Mouse (Mus musculus) layer of hippocampus, adult 18-20 months (tissue): ENCODE data around the gene Olfr967. TPM values are rescaled to one million over a fixed set of nuclear protein-coding genes. Genes with fewer than 3 reads are reported as not detected.
A peak's percentile ranks its signal among the peaks of the same experiment; 100 is the strongest.
"Not testable (repeated sequence)": the region's sequence is repeated elsewhere in the genome, so short reads cannot be mapped to it uniquely, and the experiment has no call there.

Source experiments
- DNase-seq, 2 experiments: peaks; one replicate each; pipeline ENCODE4 v3.0.0; 2022; ENCODE audit warnings: low spot score in 2 of 2
- long read RNA-seq: library from polyadenylated mRNA; stranded (forward); transcript quantifications from one replicate; pipeline ENCODE4 v2.0.0, GENCODE M21; 2021
- total RNA-seq, 2 experiments: library from RNA; stranded (reverse); gene quantifications; 2 replicates each; pipeline ENCODE4 v1.2.3; 2021

Olfr967 gene
- not detected for total RNA-seq
- long read RNA-seq: 0 reads

DNA sequence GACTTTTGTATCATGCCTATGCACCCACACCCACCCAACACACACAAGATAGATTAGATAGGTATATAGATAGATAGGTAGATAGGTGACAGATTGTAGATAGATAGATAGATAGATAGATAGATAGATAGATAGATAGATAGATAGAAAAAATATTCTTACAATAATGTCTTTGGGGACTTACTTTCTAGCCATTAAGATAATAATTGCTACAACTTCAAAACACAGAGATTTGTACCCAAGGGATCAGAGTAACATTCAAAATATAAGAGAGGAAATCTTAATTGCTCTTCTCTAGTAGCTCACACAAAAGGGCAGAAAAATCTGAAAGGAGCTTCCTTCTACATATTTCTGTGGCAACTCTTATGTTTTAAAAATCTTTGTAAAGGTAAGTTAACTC, at the start of gene Olfr967:
Gene Olfr967, plus strand, starts transcription at position 301 of the 400 bp plus-strand sequence.
- no peak for DNase-seq

DNA sequence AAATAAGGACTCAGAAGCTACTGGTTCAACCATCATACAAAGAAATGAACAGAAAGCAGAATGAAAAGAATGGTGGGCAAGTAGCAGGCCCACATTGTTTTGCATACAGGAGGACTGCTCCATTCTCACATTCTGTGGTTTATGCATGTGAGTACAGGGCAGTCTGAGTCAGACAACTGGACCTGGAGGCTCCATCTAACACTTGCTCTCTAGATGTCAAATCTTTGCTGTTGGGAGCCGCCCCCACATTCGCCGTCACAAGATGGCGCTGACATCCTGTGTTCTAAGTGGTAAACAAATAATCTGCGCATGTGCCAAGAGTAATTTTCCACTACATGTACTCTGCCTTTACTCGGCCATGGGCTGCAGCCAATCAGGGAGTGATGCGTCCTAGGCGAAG, 44.9 kb upstream of the Olfr967 start:
- not testable (repeated sequence) for DNase-seq

DNA sequence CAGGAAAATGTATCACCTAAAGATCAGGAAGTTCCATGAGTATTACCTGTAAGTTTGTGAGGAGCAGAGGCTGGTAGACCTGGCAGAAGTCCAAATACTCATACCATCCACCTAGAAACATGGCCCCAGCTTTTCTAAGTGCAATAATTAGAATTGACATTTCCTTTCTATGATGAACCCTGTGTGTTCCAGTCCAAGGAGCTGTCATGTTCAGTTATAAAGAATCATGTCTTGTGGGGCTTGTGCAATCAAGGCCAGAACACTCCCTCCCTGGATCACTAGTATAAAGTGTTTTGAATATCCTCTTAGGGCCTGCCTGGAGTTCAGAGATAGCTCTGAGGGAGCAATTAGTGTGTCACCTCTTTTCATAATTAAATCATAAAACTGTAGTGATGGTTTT, 39.0 kb upstream of the Olfr967 start, which contains the start of gene Olfr149:
Gene Olfr149, minus strand, starts transcription at position 101 of the 400 bp plus-strand sequence.
- no peak for DNase-seq

DNA sequence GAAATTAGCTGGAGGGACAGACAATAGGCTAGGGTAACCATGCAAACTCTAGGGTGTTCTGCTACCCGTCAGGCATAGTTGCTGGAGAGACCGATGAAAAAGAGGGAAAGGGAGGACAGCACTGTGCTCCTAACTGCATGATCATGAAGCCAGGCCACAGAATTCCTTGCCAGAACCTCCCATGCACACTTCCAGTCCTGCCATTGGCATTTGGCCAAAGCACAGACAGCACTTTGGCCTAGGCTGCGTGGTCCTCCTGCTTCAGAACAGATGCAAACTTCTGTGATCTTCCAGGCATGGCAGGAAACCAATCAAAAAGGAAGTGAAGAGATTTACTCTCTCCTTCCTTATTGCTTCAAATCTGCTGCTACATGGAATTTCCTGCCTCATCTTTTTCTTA, 37.1 kb upstream of the Olfr967 start:
- DNase-seq: no peak

DNA sequence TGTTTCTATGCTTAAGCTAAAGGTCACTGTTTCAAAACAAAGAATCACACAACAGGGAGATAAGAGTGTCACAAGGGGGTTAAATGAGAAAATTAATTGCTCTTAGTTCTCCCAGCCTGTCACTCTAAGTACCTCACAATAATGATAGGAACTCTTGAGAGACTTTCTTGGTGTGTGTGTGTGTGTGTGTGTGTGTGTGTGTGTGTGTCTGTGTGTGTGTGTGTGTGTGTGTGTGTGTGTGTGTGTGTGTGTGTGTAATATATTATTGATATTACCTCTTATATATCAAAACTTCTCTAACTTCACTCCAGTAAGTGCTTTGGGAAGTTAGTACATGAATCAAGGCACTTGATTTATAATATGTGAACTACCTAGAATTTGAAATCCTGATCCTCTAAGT, 35.0 kb upstream of the Olfr967 start, which contains the start of gene Olfr965:
Gene Olfr965, plus strand, starts transcription at position 301 of the 400 bp plus-strand sequence.
- no peak for DNase-seq

DNA sequence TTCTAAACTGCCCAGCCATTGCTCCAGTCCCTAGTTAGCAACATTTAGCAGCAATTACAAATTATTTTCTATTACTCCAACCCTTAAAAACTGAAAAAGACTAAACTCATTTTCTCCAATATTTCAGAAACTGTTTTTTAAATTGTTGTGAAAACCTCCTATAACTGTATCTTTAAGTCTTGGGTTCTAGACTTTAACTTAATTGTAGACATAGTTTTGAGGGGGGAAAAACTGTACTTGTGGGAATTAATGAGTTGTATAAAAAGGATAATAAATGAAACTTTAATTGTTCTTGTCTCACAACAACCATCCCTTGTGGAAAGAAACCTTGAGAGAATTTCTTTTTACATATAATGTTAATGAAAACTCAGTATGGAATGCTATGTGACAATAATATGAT, 15.4 kb upstream of the Olfr967 start, which contains the start of gene Olfr150:
Gene Olfr150, plus strand, starts transcription at position 301 of the 400 bp plus-strand sequence.
- DNase-seq: no peak

DNA sequence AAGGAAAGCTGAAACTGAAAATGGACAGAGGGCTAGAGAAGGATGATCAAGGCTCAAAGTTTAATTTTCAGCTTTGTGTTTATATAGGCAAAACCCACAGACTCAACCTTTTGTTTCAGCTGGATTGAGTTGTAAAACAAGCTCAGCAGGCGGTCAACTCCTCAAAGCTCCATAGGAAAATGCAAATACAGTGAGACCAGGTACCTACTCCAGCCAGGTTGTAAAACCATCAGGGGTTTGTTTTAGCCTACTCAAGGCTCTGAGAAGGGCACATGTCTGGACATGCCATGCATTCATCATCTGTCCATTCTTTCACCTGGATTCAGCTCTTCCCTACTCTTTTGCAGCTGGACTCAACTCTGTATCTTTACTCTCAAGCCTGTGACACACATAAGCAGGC, 5.3 kb upstream of the Olfr967 start:
- DNase-seq: no peak

DNA sequence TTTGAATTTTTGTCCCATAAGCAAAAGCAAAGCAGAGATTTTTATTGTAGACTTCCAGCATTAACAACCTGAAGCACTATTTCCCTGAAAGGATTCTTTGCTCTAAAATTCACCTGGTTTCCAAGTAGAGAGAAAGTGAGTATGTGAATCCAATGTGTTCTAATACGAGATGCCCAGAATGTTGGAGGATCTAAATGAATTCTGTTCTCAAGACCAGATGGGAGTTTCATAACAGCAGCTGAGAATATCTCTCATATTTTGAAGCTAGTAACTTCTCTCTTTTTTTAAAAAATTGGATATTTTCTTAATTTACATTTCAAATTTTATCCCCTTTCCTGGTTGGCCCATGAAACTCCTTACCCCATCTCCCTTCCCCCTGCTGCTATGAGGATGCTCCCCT, 379 bp downstream of the Olfr967 start:
- DNase-seq: peak; percentile 1 to 60

DNA sequence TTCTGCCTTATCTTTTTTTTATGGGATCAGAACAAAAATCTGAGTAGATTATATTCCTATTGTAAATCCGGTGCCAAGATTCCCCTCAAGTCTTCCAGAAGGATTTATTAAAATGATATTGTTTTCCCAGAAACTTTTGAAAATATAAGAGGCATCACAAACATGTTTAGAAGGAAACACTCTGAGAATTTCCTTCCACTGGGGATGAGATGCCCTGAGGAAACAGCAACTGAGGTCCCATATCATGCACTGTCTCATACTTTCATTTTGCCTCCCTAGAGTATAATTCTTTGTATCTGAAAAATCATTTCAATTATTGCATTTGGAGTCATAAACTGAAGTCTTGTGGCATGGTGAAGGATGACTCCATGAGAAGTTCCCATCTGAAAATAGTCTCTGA, 37.1 kb downstream of the Olfr967 start, which contains the start of gene Olfr968:
Gene Olfr968, minus strand, starts transcription at position 101 of the 400 bp plus-strand sequence.
- DNase-seq: no peak

DNA sequence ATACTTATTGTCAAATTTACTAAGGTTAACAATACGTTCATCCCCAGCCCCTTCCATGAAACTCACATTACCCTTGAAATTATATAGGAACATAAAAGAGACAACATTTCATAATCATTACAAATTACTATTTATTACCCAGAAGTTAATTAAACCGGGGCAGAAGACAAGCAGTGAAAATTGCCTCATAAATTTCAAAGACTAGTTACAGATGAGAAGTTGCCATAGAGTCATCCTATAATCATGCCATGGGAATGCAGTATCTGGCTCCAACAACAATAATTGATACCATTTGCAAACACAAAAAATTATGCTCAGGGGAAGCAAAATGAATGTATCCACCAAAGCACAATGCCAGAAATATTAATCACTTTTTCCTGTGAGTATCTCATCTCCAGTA, 44.5 kb downstream of the Olfr967 start, which contains the start of gene Olfr969:
Gene Olfr969, plus strand, starts transcription at position 388 of the 400 bp plus-strand sequence.
- DNase-seq: no peak

Other genes starting within 250 kb of the Olfr967 start
- gene Olfr957, start 230.4 kb upstream of the Olfr967 start, total RNA-seq: not detected
- not detected for gene Olfr958, start 192.2 kb upstream of the Olfr967 start, total RNA-seq
- not detected for gene Olfr959, start 170.7 kb upstream of the Olfr967 start, total RNA-seq
- gene AW551984, start 141.8 kb upstream of the Olfr967 start, total RNA-seq: 1 to 10 TPM; 4.5 to 5.5 TPM
- not detected for gene Olfr148, start 135.6 kb upstream of the Olfr967 start, total RNA-seq
- gene Olfr960, start 124.9 kb upstream of the Olfr967 start, total RNA-seq: not detected
- not detected for gene Olfr961, start 101.2 kb upstream of the Olfr967 start, total RNA-seq
- gene Olfr963, start 79.0 kb upstream of the Olfr967 start, total RNA-seq: not detected
- not detected for gene Olfr149, start 39.1 kb upstream of the Olfr967 start, total RNA-seq
- gene Olfr965, start 34.9 kb upstream of the Olfr967 start, total RNA-seq: not detected
- not detected for gene Olfr150, start 15.3 kb upstream of the Olfr967 start, total RNA-seq
- not detected for gene Olfr968, start 37.0 kb downstream of the Olfr967 start, total RNA-seq
- gene Olfr969, start 44.7 kb downstream of the Olfr967 start, total RNA-seq: not detected
- gene Olfr970, start 62.6 kb downstream of the Olfr967 start, total RNA-seq: not detected
- gene Olfr971, start 90.6 kb downstream of the Olfr967 start, total RNA-seq: not detected
- gene Olfr972, start 120.2 kb downstream of the Olfr967 start, total RNA-seq: not detected
- gene Olfr229, start 161.1 kb downstream of the Olfr967 start, total RNA-seq: not detected
- gene Olfr974, start 191.3 kb downstream of the Olfr967 start, total RNA-seq: not detected
- not detected for gene Olfr975, start 205.8 kb downstream of the Olfr967 start, total RNA-seq
- gene Olfr976, start 214.9 kb downstream of the Olfr967 start, total RNA-seq: not detected
- gene Olfr978, start 245.9 kb downstream of the Olfr967 start, total RNA-seq: not detected